Mouse (Mus musculus) skeletal muscle tissue, adult 2 months (tissue): ENCODE data around the gene Rufy4.
"Not testable (repeated sequence)": the region's sequence is repeated elsewhere in the genome, so short reads cannot be mapped to it uniquely, and the experiment has no call there.

Source experiments
- DNase-seq: peaks from one replicate; pipeline ENCODE4 v3.0.0-alpha.2; 2012; ENCODE audit warnings: low read depth, low spot score

Rufy4 gene

GRCm38 (mm10) chr1:74149106-74149885 lies 24.0 kb downstream of the Rufy4 start:
- DNase-seq: no peak

- DNase-seq: no peak
Measured at GRCm38 (mm10) chr1:74150101-74150500, 24.8 kb downstream of the Rufy4 start.

- no peak for DNase-seq
Measured at GRCm38 (mm10) chr1:74151091-74151490, 25.8 kb downstream of the Rufy4 start.

- DNase-seq: no peak
Measured at GRCm38 (mm10) chr1:74153461-74154184, 28.3 kb downstream of the Rufy4 start, which contains the start of gene Cxcr2. TSS of gene Cxcr2 (plus strand) at chr1:74153989.

GRCm38 (mm10) chr1:74155435-74156012 lies 30.2 kb downstream of the Rufy4 start:
- DNase-seq: no peak

GRCm38 (mm10) chr1:74156381-74156910 lies 31.1 kb downstream of the Rufy4 start:
- DNase-seq: no peak

- not testable (repeated sequence) for DNase-seq
Measured at GRCm38 (mm10) chr1:74159613-74160012, 34.3 kb downstream of the Rufy4 start.

GRCm38 (mm10) chr1:74160036-74160435 lies 34.7 kb downstream of the Rufy4 start:
- DNase-seq: no peak

GRCm38 (mm10) chr1:74167136-74167535 lies 41.8 kb downstream of the Rufy4 start:
- DNase-seq: no peak

GRCm38 (mm10) chr1:74169721-74170120 lies 44.4 kb downstream of the Rufy4 start:
- DNase-seq: no peak

- no peak for DNase-seq
Measured at GRCm38 (mm10) chr1:74172722-74173121, 47.4 kb downstream of the Rufy4 start.

GRCm38 (mm10) chr1:74175731-74176130 lies 50.4 kb downstream of the Rufy4 start:
- DNase-seq: no peak

GRCm38 (mm10) chr1:74178618-74179017 lies 53.3 kb downstream of the Rufy4 start:
- DNase-seq: no peak

GRCm38 (mm10) chr1:74179624-74180408 lies 54.5 kb downstream of the Rufy4 start:
- DNase-seq: no peak

- no peak for DNase-seq
Measured at GRCm38 (mm10) chr1:74181462-74181861, 56.1 kb downstream of the Rufy4 start.

- no peak for DNase-seq
Measured at GRCm38 (mm10) chr1:74183006-74183405, 57.7 kb downstream of the Rufy4 start.

- no peak for DNase-seq
Measured at GRCm38 (mm10) chr1:74190471-74190870, 65.1 kb downstream of the Rufy4 start.

- no peak for DNase-seq
Measured at GRCm38 (mm10) chr1:74192711-74193110, 67.4 kb downstream of the Rufy4 start.

GRCm38 (mm10) chr1:74194445-74194844 lies 69.1 kb downstream of the Rufy4 start, which contains the start of gene Cxcr1:
TSS of gene Cxcr1 (minus strand) at chr1:74194631.
- DNase-seq: no peak

GRCm38 (mm10) chr1:74195961-74196360 lies 70.6 kb downstream of the Rufy4 start:
- no peak for DNase-seq
